Mouse (Mus musculus): ENCODE results near the gene Cryz.

DNA sequence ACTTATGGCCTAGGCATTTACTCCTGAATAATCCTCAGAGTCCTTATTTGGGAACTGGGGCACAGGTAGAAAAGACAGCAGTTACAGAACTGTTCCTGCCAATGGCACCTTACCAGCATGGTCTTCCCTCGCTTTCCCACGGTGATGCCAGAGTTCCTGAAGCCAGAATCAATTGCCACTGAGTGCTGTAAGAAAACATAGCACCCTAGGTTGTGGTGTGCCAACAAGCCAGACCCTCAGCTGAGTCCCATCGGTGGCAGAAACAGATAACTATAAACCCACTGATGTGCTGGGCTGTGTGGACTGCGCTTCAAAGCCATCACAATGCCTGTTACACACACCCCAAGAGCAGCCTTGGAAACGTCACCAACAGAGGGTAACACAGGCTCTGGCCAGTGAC is 5.5 kb upstream of the Cryz start:
- TF ChIP-seq CTCF (IDR thresholded peaks at IDR 0.05; ENCODE audit: low read depth, low read length), result no peak
- TF ChIP-seq POLR2AphosphoS5 (IDR thresholded peaks at IDR 0.05; ENCODE audit: insufficient replicate concordance, low read depth, low read length), result no peak
- TF ChIP-seq TAL1 (conservative IDR thresholded peaks at IDR 0.05; ENCODE audit: low read depth, low read length), result no peak

Data from G1E (cell line).